Mouse (Mus musculus) kidney, adult 2 months (tissue): ENCODE results near the gene Rab11fip5. TPM values are rescaled to one million over a fixed set of nuclear protein-coding genes. Genes with fewer than 3 reads are reported as not detected.

Experiments
- DNase-seq: peaks from one replicate; pipeline ENCODE4 v3.0.0; 2021
- H3K27ac ChIP-seq: fragments of 200-500 bp; 2 replicates; pipeline ENCODE4 v1.5.1; 2012; ENCODE audit warnings: low read depth, low read length, control low read depth, inconsistent platforms; ENCODE audit not compliant: insufficient read depth
- H3K27me3 ChIP-seq: fragments of 200-500 bp; replicated peaks from 2 replicates; pipeline ENCODE4 v1.6.1; 2012; ENCODE audit warnings: mild to moderate bottlenecking, moderate library complexity, low read length, inconsistent platforms; ENCODE audit not compliant: control insufficient read depth, insufficient read depth
- H3K36me3 ChIP-seq: fragments of 200-500 bp; 2 replicates; pipeline ENCODE4 v1.6.1; 2012; ENCODE audit warnings: mild to moderate bottlenecking, moderate library complexity, low read length, inconsistent platforms; ENCODE audit not compliant: control insufficient read depth, insufficient read depth
- H3K4me1 ChIP-seq: fragments of 200-500 bp; 2 replicates; pipeline ENCODE4 v1.6.1; 2011; ENCODE audit warnings: low read length; ENCODE audit not compliant: control insufficient read depth, insufficient read depth
- H3K4me3 ChIP-seq: fragments of 200-500 bp; 2 replicates; pipeline ENCODE4 v1.5.1; 2011; ENCODE audit warnings: mild to moderate bottlenecking, low read depth, low read length, control low read depth; ENCODE audit not compliant: insufficient read depth
- CTCF ChIP-seq: fragments of 200-500 bp; conservative IDR thresholded peaks from 2 replicates; pipeline ENCODE4 v1.5.1; 2011; ENCODE audit warnings: low read depth, mild to moderate bottlenecking, control low read depth, low read length, moderate library complexity, mixed read lengths; ENCODE audit not compliant: insufficient read depth, insufficient read length
- POLR2A ChIP-seq: fragments of 200-500 bp; IDR thresholded peaks from one replicate; pipeline ENCODE4 v1.6.1; 2011; ENCODE audit warnings: low read depth, low read length, control low read depth
- WGBS: fragments of 180-500 bp; shearing (Covaris S2); methylation state at CpG from one replicate; pipeline ENCODE4 v1.1.7; 2018; 5-methylcytosine and 5-hydroxymethylcytosine counted together
- polyA plus RNA-seq: library from polyadenylated mRNA; depleted of rRNA; stranded (reverse); fragments of >200 nt; gene quantifications from 2 replicates; pipeline ENCODE4 v1.2.3, GENCODE M21; 2012

The Rab11fip5 gene
- polyA plus RNA-seq, 1 experiment = 56.8 TPM

- TF ChIP-seq POLR2A (no peak), CTCF (no peak)
- Histone ChIP-seq H3K4me1 (peaks cover 6% of the 10 kb centered on the region; the same call in 1 of the 2 replicates), H3K36me3 (no peaks in the 10 kb centered on the region), H3K27me3 (no peaks in the 10 kb centered on the region), H3K4me3 (no peak overlapping the region), H3K27ac (no peak overlapping the region)
- 64% methylated on average over 3 of the region's 3 CpGs for WGBS
- DNase-seq = no peak
These were observed 39.1 kb downstream of the Rab11fip5 start for GRCm38 (mm10) chr6:85335352-85335751.

DNA sequence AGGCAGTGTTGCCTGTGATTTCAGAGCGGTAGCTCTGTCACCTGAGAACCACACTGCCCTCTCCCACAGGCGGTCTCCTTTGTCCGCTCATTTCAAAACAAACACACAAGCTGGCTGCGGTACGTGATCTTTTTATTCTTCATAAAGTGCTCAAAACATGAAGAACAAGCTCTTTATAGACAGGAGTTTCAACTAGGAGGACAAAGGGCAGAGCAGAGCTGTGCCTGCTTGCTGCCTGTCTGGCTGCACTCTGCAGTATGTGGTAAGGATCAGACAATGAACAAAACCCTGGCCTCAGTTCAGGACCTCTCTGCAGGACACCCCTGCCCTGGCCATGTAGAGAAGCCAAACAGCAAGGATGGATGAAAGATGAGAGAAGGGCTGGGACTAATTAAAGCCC lies 39.6 kb downstream of the Rab11fip5 start:
- no peaks in the 10 kb centered on the region for H3K36me3 ChIP-seq
- DNase-seq = peak; percentile 60
- H3K4me3 ChIP-seq = no peak overlapping the region
- TF ChIP-seq POLR2A (no peak), CTCF (no peak)
- peaks cover 8% of the 10 kb centered on the region; the same call in 1 of the 2 replicates for H3K4me1 ChIP-seq
- no peaks in the 10 kb centered on the region for H3K27me3 ChIP-seq
- no peak overlapping the region for H3K27ac ChIP-seq
- 51% methylated on average over 5 of the region's 5 CpGs for WGBS

DNA sequence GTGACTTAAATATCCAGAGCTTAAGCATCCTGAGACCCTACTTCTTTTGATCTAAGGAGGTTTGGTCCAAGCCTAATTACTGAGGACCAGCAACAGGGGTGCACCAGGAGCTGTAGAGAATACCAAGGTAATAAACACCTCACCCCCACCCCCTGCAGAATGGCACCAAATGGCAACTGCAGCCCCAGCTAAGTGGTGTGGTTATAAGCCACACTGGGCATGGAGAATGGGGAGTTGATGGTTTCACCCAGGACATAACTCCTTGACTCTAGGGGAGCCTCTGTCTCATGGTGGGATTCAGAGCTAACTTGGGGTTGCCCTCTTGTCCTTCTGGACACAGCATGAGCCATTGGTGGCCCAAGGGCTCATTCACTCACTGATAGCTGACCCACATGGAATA lies 40.2 kb downstream of the Rab11fip5 start:
- DNase-seq = no peak
- Histone ChIP-seq H3K4me1 (peaks cover 11% of the 10 kb centered on the region; the same call in 1 of the 2 replicates), H3K4me3 (no peak overlapping the region), H3K36me3 (no peaks in the 10 kb centered on the region), H3K27me3 (no peaks in the 10 kb centered on the region), H3K27ac (no peak overlapping the region)
- TF ChIP-seq CTCF (no peak), POLR2A (no peak)

GRCm38 (mm10) chr6:85333732-85334131 lies 40.7 kb downstream of the Rab11fip5 start:
- TF ChIP-seq POLR2A (no peak), CTCF (no peak)
- Histone ChIP-seq H3K27me3 (no peaks in the 10 kb centered on the region), H3K4me3 (peak overlapping the region; percentile 92), H3K36me3 (no peaks in the 10 kb centered on the region), H3K4me1 (peaks cover 15% of the 10 kb centered on the region; the same call in 1 of the 2 replicates), H3K27ac (peak overlapping the region; percentile 98; the same call in 1 of the 2 replicates)
- DNase-seq = peak; percentile 54
- WGBS = 3% methylated on average over 13 of the region's 13 CpGs

DNA sequence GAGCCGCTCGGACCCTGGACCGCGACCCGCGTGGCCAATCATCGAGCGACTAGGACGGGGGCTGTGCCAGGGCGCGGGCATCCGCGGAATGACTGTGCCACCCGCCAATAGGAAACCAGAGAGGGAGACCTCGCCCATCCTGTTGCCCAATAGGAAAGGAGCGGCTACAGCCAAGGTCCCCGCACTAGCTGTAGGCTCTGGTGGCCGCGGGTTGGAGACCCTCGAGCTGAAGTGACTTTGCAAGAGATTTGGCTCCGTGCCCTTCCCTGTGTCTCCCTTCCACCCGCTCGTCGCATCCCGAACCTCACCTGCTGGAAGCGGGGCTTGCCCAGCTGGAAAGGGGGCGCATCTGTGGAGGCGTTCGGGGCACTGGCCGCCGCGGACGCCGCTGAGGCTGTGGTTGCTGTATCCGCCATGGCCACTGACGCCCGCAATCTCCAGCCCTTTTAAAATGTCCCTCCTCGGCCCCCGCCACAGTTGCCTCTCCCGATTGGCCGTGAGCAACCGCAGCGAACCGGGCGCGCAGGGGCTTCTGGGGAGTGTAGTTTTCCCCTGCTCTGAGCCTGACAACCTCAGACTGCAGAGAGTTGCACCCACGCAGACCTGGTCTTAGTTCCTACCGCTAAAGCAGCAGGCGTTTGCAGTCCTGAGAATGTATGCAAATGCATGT lies 41.3 kb downstream of the Rab11fip5 start, which contains the start of gene Sfxn5:
TSS of gene Sfxn5 (minus strand) at position 423 of the 670 bp plus-strand sequence.
- DNase-seq = peak; percentile 98
- peak within 1 kb of the TSS; percentile 92 for H3K4me3 ChIP-seq
- WGBS = under 1% methylated on average over 49 of the region's 49 CpGs
- peaks cover 15% of the 10 kb centered on the region; the same call in 1 of the 2 replicates for H3K4me1 ChIP-seq
- no peaks in the 10 kb centered on the region for H3K36me3 ChIP-seq
- H3K27ac ChIP-seq = peak within 1 kb of the TSS; percentile 98
- no peaks in the 10 kb centered on the region for H3K27me3 ChIP-seq
- no peak for TF ChIP-seq CTCF
- peak; percentile 48 for TF ChIP-seq POLR2A

DNA sequence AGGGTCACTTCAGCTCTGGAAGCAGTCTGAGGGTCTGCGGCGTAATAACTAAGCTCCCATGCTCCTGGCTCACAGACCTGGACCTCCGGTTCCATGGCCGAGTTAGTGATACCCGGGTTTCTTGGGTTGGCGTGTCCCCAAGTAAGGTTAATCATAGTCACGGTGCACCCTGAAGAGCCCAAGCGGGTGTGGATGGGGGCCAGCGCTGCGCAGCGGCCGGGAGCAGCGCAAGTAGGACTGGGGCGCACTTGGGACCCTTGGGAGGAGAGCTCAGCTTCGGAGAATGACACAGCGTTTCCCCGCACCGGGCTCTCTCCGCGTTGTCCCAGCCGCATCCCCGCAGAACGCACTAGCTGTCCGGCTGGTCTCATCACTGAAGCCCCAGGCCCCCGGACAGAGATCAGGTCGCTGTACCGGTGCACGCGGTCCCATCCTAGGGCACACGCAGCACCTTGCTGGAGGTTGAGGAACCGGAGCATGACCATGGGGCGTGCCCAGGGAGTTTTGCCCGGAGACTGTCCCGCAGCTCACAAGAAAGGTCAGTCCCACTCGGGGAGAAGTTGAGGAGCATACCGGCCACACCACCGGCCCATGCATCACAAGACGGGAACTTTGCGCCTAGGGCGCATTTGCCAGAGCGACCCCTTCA lies 42.0 kb downstream of the Rab11fip5 start:
- Histone ChIP-seq H3K4me3 (peak overlapping the region; percentile 92), H3K27ac (peak overlapping the region; percentile 98), H3K27me3 (no peaks in the 10 kb centered on the region), H3K36me3 (no peaks in the 10 kb centered on the region), H3K4me1 (peaks cover 15% of the 10 kb centered on the region; the same call in 1 of the 2 replicates)
- peak; percentile 76 for DNase-seq
- TF ChIP-seq POLR2A (no peak), CTCF (no peak)
- under 1% methylated on average over 41 of the region's 41 CpGs for WGBS

- peak; percentile 10 for DNase-seq
- peak overlapping the region; percentile 98; the same call in 1 of the 2 replicates for H3K27ac ChIP-seq
- H3K4me1 ChIP-seq = peaks cover 15% of the 10 kb centered on the region; the same call in 1 of the 2 replicates
- H3K4me3 ChIP-seq = no peak overlapping the region
- no peaks in the 10 kb centered on the region for H3K36me3 ChIP-seq
- TF ChIP-seq POLR2A (no peak), CTCF (no peak)
- H3K27me3 ChIP-seq = no peaks in the 10 kb centered on the region
- WGBS = 54% methylated on average over 8 of the region's 8 CpGs
These were observed 42.7 kb downstream of the Rab11fip5 start for GRCm38 (mm10) chr6:85331736-85332135.
